Mouse (Mus musculus) urinary bladder, postnatal 4 days (tissue): ENCODE measurements at regions not wholly inside any gene's neighbourhood (a gene's known extent, or its start where the extent isn't known, plus 50 kb on each side); places are given as distances from the start of the nearest gene placed in this dataset.

Experiments
- DNase-seq, 2 experiments: peaks; one replicate each; pipeline ENCODE4 v3.0.0; 2021 to 2022; ENCODE audit warnings: low spot score in 2 of 2

DNA sequence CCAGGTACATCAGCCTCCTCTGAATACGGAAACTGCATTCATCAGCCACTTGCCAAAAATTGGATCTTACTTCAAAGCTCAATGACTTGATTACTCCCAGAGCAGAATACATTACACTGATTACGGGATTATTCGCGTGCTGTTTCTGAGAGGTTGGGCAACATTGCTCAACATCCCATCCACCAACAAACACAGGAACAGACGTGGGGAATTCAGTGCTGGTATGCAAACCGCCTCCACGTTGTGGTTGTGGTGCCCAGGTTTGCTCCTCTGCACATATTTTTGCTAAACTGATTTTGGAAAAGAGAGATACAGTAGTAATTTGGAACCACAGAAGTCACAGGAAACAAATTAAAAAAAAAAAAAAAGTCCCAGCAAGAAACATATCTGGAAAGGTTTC, 266.9 kb downstream of the Dhx15 start:
- DNase-seq: no peak

GRCm38 (mm10) chr5:51922973-51923372, 267.3 kb downstream of the Dhx15 start:
- DNase-seq: no peak

- no peak for DNase-seq
These were observed 267.8 kb downstream of the Dhx15 start for GRCm38 (mm10) chr5:51922494-51922893.

GRCm38 (mm10) chr5:51917812-51918448, 272.4 kb downstream of the Dhx15 start:
- DNase-seq: no peak

DNA sequence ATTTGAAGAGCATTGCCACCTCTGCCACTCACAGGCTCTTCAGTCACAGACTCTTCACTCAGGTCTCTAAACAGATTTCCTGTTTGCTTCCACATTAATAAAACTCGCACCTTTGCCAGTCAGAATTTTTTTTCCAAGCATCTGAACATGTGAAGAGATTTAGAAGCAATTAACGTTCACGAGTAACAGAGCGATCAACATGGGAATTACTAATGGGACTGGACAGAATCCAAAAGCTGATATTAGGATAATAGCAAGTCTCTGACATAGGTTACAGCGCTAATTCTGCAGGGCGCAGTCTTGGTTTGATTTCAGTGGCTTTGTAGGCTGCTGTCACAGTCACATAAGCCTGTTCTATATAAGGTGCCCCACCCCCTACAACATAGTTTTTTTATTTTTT, 275.6 kb downstream of the Dhx15 start:
- DNase-seq: no peak

GRCm38 (mm10) chr5:51908861-51909260, 281.5 kb downstream of the Dhx15 start:
- DNase-seq: no peak

DNA sequence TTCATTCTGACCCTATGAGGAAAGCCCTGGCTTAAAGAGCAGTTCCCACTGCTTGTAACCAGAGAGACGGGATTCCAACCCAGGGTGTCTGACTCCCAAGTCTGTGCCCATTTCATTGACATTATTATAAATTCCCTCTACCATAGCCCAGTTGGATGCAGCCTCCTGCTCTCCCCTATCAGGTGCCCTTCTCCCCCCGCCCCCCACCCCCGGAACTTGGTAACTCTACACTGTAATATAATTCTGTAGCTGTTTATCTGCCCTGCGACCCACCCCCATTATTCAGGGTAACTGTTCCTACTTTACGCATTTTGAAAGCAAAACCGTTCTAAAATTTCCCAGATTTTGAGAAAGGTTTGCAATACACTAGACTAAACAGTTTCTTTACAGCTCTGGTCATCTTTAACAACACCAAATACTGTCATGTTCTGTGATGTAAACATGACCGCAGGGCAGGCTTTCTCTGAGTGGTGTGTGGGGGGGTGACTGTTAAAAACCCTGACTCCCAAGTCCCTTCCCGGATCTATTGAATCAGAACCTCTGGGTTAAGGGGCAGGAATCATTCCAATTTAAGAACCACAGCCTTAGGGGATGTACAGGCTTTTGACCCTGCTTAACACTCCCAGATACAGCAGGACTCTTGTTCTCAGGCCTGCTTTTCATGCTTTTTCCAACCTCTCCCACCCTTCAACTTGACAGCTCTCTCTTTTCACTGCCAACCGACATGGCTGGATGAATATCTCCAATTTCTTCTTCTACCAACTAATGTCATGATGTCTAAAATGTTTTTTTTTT, 283.8 kb downstream of the Dhx15 start:
- DNase-seq: no peak

DNA sequence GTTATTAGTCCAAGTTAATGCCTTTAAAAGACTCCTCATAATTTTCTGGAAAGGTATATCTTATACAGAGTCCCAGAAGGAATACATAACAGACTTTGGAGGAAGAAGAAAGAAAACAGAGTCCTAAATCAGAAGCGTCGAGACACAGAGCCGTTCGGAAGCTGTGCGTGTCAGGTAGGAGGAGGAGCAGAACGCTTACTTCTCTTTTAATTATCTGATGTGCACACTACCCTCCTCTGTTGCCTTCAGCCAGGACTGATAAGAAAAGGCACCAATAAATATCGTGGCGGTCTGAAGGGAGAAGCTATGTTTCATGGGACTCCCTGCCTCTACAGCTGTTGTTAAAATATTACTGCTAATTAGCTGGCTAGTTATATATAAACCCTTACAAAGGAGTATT, 296.2 kb downstream of the Dhx15 start:
- no peak for DNase-seq

- no peak for DNase-seq
These were observed 299.0 kb downstream of the Dhx15 start for GRCm38 (mm10) chr5:51891341-51891740.

DNA sequence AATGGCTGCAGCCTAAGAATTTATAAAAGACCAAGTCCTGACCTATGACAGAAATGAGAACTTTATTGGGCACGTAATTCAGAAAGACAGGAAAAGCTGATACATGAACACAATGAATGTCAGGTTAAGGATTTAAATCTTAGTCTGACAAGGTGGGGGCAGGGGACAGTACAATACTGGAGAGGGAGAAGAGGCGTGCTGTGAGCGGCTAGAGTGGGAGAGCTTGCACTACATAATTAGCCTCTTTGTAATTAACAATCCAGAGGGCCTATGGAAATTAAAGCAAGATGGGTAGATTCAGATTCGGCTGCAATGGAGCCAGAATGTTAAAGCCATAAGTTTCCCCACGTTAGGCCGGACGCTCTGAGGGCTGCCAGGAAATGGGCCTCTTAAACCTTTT, 301.9 kb downstream of the Dhx15 start:
- no peak for DNase-seq

- no peak for DNase-seq
These were observed 307.7 kb downstream of the Dhx15 start for GRCm38 (mm10) chr5:51882594-51882993.

DNA sequence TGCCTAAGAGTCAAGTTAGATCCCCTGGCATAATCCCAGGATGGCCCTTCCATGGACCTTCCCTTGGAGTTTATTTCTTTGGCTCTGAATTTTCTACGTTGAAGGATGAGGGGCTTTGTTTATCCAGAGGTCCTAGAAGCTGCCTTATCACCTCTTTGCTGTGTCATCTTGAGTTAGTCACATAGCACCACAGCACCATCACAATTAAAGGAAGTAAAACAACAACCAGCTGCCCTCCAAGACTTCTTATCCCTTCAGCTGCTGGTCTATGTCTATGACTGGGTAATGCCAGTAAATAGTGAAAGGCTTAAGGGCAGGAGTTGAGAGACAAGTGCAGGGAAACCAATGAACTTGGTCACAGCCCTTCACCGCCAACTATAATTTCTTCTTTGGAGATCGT, 308.1 kb downstream of the Dhx15 start:
- DNase-seq: no peak

DNA sequence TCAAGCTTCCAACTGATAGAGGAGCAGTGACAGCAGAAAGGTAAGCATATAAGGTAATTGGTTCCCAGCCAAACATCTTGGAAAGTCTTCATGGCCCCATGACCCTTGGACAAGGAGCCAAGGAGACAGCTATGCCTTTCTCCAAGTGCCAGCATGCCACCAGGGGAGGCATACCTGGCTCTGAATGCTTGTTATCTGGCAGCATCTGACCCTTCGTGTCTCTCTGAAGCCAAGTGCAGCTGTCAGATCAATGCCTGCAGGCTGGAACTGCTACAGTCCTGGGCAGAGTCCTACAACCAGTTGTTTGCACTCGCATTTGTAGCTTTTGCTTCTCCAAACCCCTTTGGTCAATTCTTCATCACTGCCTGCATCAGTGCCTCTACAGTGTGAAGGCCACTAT, 309.3 kb upstream of the Ppargc1a start:
- DNase-seq: no peak

DNA sequence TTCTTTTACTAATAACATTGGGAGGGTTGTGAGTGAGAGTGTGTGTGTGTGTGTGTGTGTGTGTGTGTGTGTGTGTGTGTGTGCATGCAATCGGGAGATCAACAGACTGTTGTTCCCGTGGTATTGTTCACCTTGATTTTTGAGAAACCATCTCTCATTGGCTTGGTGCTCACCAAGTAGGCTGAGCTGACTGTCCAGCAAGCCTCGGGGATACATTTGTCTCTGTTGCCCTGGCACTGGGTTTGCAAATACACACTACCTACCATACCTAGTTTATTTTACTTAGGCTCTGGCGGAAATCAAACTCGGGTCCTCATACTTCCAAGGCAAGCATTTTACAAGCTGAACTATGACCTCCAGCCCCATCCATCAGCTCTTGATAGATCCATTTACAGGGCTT, 306.0 kb upstream of the Ppargc1a start:
- DNase-seq: no peak

DNA sequence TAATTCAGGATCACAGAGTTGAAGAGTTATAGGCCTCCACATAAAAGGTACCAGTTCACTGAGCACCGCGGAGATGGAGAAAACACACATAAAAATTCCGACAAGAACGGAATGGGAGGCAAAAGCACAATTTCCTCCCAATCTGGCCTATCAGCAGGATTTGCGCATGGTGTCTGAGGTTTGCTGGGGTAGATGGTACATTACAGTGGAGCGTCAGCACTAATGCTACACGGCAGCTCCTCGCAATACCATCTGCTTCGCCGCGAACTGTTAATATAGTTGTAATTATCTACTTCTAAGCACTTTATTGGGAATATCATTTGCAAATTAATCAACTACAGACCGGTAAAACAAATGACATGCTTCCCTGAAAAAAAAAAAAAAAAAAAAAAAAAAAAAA, 304.2 kb upstream of the Ppargc1a start:
- no peak for DNase-seq

DNA sequence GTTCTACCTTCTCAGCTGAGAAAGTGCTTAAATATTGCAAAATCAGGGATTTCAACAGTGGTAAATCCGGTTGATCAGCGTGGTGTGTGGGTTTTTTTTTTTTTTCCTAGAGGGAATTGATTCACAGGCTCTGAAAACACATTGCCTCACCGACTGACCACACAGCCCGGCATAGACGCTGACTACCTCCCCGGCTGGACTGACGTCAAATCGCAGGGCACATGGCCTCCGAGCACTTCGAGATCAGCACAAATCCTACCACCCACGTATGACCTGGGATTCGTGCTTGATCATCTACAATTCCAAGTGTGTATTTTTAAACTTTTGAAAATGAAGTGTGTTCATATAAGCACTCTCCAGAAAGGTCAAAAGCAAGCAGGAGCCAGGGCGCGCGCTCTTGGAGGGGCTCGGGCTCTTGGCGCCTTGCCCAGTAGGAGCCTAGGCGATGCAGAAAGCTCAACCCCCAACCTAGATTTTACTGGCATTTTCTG, 300.7 kb upstream of the Ppargc1a start:
- DNase-seq: no peak

GRCm38 (mm10) chr5:51866002-51866401, 298.5 kb upstream of the Ppargc1a start:
- no peak for DNase-seq

DNA sequence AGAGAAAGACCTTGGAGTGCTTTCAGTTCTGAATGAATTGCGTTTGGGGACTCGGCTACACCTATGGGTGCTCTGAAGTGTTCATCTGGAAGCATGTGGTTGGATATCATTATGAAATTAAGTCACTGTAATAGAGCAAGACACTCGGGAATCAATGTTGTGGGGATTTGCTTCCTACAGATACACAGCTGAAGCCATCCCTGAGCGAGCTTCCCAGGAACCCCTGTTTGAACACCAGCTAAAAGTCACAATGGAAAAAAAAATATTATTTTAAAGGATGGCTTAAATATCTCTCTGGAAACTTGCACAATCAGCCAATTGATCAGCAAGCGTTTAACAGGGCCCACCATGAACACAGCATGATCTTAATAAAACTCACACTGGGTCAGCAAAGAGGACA, 293.0 kb upstream of the Ppargc1a start:
- no peak for DNase-seq

DNA sequence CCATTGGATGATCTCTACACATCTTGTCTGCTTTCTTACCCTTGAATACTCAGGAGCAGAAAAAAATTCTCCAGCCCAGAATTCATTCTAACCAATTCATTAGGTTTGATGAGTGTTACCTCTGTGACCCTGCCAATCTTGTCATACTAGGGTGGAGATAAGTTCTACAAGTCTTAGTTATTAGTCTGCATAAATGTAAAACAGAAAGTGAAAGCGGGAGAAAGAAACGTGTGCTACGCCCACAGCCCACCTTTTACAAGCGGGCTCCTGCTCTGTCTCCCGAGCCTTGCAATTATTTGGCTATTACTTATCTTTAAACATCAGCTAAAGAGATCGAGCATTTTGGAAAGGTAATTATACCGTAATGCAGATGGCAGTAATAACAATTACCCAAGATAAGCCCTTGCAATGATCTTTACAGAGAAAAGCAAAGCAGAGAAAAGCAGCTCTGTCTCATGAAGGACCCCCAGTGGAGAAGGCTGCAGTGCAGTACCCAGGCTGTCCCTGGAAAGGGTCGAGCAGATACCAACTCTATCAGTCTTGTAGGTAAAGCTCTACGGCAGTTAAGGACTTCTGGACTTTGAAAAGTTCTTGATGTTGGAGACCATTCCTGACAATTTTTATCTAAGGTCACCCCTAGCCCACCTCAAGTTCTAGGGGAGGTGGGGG, 286.1 kb upstream of the Ppargc1a start:
- no peak for DNase-seq

DNA sequence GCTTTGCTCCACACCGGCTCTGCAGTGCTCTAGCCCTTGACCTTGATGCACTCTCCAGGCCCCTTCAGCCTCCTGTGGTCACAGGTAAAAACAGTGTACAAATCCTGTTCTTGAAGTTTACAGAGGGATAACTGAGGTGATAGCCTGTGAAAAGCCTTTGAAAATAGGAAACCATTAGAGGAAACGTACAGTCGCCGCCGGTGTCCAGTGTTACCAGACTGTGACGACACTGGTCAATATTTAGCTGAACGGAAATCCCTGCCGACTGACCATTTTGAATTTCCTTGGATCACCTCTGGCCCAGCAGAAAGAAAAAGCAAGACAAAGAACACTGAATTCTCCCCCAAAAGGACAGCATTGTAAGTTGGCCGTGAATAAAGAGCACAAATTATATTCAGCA, 282.6 kb upstream of the Ppargc1a start:
- DNase-seq: no peak

DNA sequence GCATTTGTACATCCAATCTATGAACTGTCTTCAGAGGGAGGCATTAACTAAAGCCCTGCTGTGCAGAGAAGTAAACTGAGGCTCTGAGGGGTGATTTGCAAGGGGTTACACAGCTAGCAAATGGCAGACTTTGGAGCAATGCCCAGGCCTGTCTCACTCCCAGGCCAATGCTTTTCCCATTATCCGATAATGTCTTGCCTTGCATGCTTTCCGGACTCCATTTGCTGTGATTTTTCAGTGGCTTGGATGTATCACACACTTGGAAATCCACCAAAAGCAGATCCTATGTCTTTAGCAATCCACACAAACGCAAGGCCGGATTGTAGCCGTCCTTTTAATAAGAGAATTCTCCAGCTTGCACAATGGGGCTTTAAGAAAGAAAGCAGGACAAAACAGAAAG, 281.7 kb upstream of the Ppargc1a start:
- no peak for DNase-seq

DNA sequence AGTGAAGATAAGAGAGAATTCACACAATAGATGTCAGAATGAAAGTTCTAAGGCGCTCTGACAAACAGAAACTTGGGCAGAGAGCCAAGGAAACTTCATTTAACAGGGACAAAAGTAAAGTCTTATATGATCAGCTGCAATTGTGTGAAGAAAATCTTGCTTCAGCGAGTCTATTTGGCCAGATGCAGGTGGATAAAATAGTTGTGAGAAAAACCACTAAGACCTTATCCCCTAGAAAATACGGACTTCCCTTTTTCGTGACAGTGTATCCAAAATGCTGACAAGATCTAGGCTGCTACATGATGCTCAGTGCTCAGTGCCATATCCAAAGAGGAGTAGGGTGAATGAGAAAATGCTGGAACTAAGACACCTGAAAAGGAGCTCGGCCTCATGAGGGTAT, 274.7 kb upstream of the Ppargc1a start:
- no peak for DNase-seq

DNA sequence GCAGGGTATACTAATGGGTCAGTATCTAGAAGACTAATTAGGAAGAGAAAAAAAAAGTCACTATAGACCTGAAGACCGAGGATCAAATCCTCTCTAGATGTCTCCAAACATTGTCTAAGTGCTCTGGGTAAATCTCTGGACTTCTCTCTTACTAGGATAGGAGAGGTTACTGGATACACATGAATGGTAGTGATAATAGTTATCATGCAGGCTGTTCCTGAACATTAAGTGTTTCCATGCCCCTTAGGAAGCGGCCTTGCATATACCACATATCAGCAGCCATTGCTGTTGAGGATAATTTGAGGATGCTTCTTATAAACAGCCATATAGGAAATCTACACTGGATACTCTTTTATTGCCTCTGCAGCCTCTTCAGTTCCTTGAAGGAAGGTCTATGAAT, 274.2 kb upstream of the Ppargc1a start:
- no peak for DNase-seq
